Mouse (Mus musculus) heart, adult 8-10 months (tissue): ENCODE results near the gene Bfsp2. TPM values are rescaled to one million over a fixed set of nuclear protein-coding genes. Genes with fewer than 3 reads are reported as not detected.

Source experiments
- DNase-seq: peaks from one replicate; pipeline ENCODE4 v3.0.0; 2022; ENCODE audit warnings: low spot score
- total RNA-seq, 4 experiments: library from RNA; stranded (reverse); gene quantifications; 2 replicates each; pipeline ENCODE4 v1.2.4; 2022

Bfsp2 gene
- total RNA-seq, 4 experiments from 2014 or later = 0.72 to 1.3 (median 0.74) TPM

DNA sequence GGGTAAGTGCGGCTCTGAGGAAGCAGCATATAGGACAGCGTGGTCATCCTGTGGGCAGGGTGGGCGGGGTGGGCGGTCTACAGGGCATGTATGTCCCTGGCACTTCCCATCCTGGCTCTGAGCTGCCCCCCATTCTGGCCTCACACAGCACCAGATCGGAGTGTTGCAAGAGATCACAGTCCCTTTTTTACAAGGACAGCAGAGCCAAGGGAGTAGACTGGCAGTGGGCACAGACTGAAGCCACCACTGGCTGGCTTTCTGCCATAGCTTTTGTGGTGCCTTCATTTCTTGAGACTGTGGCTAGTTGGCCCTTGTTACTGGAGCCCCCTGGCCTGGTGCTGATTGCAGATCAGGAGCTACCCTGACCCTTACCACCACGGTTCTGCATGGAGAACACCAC is 6.0 kb upstream of the Bfsp2 start:
- no peak for DNase-seq

DNA sequence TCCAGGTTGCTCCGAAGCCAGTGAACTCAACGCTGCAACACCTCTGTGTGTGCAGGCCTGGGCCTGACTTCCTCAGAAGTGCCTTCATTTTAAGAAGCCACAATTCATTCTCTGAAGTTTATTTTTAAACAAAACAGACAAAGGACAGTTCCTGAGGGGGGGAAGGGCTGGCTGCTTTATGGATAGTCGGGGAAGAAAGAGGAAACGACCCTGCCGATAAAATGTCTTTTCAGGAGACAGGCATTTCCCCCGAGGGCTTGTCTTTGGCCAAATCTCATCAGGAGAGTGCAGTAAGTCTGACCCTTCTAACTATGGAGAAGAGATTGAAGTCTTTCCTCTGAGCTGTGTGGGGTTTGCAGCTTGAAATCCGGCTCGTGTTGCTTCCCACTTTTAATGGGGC is 5.4 kb upstream of the Bfsp2 start:
- DNase-seq = no peak

DNA sequence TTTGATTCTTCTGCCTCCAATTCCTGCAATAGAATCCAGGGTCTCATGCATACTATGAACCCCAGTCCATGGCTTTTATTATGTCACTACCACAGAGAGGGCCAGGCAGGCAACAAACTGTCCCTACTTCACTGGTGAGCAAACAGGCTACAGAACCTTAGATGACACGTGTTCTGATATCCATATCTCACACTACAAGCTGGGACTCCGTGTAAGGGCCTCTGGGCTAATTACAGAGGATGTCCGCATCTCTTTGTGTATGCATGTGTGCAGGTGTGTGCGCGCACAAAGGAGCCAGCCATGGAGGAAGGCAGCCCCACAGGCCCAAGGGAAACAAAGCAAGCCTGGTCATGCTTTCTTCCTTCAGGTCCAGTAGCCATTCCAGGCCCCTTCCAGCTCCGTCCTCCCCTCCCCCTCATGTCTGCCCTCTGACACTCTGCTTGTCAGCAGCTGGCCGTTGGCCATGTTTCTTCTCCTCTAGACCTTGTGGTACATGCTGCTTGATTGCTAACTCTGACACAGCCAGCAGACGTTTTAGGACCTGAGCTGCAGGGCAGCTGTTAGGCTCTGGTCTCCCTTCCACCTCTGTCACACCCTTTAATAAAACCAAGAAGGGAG is 492 bp upstream of the Bfsp2 start:
- peak; percentile 11 for DNase-seq

DNA sequence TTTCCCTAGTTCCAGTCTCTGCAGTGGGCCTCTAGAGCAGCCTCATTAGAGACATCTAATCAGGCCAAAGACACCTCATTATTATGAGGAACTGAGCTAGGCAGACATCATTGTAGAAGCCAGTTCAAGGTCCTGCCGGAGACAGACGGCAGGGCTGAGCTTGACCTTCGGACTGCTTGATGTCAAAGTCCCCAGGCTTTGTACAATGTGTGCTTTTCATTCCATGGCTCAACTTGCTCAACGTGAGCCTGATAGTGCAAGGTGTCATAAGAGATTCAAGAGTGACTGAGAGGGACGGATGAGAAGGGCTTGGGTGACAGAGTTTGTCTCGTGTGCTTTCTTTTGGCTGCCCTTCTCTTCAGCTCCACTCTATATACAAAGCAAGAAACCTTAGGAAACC is 4.8 kb downstream of the Bfsp2 start:
- DNase-seq = no peak

DNA sequence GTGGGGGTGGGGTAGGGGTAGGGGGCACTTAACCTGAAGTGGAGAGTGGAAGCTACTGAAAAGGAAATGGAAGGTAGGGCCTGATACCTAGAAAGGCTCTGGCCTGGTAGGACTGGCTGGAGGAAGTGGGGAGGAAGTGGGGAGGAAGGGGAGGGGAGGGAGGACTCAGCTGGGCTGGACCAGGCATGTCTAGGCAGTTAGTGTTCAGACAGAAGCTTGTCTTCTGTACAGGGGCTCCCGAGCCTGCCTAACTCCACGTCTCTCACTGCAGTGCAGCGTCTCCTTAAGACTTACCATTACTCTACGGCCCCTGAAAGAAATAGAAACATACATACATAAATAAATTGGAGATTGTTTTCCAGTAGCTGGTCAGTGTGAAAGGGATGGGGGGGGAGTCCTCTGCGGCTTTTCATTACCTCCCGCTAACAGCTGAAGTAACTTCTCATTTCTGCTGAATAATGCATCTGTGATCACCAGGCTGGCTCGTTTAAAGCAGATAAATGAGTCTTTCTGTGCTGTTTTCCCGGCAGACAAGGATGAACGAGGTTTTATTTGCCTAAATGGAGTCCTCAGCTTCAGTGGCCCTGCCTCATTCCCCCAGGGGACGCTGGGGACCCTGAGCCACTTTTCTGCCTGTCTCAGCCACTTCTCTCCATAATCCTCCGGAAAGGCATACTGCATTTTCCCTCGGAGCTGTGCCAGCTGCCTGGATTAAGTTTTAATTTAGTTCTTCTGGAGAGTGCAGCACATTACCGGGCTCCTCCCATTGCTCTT is 6.1 kb downstream of the Bfsp2 start:
- no peak for DNase-seq

DNA sequence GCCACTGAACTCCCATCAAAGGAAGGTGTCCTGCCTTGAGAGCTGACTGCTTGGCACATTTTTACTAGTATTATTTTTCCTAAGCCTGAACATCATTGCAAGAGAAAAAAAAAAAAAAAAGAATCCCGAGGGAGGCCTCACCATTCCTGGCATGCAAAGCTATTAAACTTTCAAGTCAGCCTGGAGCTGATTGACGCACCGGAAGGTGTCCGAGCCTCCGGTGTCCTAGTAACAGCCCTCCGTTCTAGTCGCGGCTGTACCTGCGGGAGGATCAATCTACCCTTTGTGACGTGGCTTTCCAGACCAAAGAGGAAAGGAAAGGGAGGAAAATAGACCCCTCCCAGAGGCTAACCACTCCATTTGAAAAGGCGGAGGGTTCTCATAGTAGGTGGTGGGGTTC is 8.4 kb downstream of the Bfsp2 start:
- no peak for DNase-seq

DNA sequence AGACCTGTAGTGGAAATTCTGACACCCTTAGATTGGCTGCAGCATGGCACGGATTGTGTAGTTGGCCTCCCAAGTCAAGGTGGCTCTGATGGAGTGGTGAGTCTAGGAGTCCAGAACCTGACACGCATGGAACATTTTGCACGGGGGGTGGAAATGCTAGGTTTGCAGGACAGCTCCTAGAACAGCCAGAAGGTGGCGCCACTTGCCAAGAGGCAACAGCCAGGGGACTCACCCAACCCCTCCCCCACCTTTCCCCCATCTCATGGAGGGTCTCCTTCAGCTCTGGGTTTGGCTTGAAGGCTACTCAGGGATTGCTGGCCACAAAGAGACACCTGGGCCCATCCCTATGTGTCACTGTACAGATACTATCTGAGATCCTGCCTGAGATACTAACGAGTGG is 10.7 kb downstream of the Bfsp2 start:
- no peak for DNase-seq

DNA sequence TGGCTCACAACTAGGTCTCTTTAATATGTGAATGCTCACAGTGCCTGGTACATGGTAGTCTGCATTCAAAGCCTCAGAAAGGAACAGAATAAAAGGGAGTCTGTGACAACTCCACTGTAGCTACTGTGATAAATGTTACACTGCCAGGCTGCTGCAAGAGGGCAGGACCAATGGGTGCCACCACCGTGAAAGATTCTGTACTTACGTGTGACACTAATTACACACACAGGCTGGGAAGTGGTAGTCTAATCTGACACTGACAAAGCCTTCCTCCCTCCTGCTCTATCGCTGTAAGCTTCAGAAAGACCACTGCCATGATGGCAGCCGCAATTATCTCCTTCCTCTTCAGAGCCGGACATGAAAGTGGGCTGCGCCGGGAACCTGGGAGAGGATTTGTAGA is 11.3 kb downstream of the Bfsp2 start:
- no peak for DNase-seq

DNA sequence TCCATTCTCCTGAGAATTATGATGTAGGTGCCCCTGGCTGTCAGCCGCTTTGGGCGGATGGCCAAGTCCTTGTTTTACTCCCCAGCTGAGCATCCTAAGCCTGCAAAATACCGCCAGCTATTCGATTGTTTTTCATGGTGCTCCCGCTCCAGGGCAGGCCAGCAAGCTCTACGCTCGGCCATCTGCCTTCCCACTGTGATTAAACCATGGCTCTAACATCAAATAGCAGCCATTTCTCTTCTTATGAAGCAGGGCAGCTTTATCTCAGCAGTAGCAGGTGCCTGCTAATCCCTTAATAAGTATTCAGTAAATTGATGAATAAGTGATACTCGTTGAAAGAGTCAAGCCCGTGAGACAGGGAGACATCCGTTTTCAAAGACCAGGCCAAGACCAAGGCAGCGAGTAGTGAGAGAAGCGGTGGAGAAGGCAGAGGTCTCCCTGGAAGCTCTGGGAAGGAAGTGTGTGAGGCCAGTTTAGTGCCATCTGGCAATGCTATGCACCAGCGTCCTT is 14.5 kb downstream of the Bfsp2 start:
- DNase-seq = no peak

DNA sequence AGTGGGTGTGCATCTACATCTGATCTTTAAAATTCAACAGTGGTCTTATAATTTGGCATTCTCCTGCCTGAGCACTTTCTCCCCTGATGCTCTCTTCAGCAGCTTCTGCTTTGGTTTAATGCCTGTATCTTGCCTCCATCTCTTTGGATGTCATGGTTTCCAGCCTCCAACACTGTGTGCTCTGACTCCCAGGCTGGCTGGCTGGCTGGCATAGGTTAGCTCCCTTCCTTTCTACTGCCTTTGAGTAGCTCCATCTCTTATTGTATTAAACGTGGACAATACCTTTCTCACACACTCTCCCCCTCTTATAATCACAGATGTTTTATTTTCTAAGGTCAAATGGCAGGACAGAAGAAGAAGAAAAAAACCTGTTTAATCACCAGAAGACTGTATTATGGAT is 14.9 kb downstream of the Bfsp2 start:
- no peak for DNase-seq

DNA sequence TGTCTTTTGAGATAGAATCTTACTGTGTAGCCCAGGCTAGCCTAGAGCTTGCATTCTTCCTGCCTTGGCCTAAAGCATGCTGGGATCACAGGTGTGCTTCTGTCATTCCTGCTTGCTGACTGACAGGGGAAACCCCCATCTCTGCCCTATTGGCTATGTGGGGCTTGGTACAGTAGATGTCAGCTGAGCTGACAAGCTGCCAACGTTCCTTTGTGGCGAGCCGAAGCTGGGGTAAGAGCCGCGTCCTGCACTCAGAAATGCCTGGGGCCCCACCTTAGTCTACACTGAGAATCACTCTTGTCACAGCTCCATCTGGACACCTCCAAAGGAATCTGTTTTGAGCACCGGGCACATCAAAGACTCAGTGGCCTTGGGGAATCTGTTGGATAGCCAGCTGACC is 16.4 kb downstream of the Bfsp2 start:
- DNase-seq = no peak

DNA sequence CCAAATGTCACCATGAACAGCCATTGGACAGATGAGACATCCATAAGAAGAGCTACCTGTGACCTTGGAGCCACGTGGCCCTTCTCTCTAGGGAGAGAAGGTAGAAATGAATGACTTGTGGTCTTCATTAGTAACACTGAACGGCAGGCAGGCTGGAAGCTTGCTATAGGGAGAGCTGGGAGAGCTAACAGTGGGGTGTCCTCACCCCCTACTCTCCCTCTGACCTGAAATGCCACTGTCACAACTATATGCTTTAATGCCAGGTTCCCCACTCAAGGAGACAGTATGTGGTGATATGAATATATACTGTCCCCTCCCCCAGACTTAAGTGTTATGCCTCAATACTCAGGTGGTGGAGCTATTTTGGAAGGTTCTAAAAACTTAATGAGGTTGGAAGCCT is 20.4 kb downstream of the Bfsp2 start:
- no peak for DNase-seq

DNA sequence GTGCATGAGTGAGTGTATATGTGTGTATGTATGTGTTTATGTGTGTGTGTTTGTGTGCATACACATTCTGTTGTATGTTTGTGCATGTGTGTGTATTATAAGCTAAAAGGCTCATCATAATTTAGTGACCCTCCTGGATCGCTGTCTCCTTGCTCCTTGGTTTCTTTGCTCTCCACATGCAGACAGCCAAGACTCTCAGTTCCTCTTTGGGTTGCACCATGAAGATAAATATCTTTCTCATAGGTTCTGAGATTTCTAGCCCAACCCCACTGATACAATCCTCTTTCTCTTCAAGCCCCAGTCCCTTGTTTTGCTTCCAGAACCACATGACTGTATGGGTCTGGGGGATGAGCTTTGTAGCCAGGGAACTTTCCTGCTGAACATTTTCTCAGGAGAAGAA is 20.9 kb downstream of the Bfsp2 start:
- DNase-seq = no peak

DNA sequence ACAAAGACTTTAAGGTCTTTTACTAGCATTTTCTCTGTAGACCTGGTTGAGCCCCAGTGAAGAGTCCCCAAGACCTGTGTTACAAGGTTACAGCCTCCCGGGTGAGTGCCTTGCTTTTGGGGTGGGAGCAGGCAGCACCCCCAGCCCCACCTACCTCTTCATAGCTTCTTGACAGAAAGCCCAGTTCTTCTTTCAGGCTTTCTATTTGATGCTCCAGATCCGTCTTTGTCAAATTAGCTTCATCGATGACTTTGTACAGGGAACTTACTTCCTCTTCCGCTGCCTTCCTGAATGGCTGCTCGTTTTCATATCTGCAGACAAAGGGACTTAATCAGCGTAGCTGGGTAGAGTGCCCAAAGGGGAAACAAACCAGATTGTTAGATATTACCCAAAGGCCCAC is 30.6 kb downstream of the Bfsp2 start:
- DNase-seq = no peak

DNA sequence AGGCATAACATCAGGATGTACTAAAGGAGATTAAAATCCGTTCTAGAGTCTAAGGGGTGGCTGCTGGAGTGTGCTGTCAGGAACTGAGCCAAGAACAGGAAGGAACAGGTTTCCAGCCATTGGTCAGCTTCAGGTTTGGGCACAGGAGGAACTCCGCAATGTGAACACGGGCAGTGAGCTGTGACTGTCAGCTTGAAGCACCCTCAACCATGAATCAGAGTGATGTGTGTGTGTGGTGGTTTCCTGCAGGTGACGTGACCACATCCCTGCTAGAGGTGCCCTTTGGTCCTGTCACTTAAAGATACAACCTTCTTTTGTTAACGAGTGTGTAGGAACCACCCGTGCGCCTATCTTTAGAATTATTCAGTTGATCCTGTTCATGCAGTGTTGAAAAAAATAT is 31.1 kb downstream of the Bfsp2 start:
- no peak for DNase-seq

DNA sequence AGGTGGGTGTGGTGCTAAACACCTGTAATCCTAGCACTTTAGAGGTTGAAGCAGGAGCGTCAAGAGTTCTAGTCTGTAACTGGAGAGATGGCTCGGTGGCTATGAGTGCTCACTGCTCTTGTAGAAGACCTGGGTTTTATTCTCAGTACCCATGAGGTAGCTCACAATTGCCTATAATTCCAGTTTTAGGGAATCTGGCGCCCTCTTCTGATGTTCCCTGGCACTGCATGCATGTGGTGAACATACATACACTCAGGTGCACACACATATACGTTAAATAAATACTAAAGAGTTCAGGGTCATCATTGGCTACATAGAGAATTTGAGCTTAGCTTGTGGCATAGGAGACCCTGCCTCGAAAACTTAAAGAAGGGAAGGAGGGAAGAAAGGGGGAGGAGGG is 35.6 kb downstream of the Bfsp2 start:
- no peak for DNase-seq

DNA sequence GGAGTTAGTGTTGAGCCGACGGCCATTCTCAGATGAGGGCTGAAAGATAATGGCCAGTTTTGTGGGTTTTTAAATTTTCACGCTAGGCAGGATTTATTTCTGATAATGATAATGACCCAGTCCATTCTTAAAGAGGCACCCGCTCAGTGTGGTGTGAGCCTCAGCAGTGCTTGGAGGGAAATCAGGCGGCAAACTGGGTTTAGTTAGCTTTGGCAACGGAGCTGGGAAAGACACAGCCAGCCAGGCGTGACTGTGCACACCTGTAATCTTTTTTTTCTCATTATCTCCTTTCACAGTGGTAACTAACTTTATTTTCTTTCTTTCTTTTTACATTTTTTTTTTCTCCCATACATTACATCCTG is 36.4 kb downstream of the Bfsp2 start:
- DNase-seq = no peak

DNA sequence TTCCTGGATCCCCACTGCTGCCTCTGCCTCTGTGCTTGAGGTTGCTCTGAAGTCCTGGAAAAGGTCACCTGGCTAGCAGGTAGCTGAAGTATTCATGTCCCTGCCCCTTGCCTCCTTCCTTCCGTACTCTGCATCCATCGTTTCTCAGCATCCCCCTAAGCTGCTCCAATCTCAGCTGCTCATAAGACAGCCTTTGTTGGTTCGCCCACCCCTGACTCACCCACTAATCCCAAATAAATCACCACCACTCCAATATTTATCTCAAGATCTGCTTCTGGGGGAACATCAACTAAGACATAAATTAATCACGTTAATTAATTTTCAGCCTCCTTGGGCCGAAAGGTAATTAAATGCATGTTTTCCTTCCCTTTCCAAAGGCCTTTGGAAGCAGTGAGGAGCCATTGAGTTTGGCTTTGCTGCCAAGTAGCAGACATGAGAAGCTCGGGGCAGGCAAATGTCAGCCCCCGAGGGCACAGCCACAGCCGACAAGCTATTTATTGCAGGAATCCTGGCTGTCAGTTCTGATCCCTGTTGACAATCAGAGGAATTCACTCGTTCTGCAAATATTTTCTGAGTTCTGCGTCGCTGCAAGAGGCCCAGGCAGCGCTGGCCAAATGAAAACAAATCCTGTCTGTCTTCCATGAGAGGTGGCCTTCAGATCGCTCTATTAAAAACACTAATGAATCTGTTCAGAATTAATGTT is 36.9 kb downstream of the Bfsp2 start:
- DNase-seq = no peak

DNA sequence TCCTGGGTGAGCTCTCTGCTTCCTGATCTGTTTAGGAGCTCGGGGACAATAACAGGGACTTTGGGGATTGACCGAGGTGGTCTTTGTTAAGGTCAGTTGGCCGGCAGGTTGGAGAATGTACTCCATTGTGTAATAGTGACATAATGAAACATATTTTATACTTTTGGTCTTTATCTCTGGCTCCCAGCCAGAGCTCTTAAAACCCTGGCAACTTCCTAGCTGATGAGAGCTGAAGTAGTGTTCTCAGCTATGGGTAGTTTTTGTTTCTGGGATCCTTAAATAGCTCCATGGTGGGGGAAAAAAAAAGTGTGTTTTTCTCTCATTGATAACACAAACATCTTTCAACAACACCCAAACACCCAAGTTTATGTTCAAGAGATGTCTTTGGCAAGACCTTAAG is 39.6 kb downstream of the Bfsp2 start:
- no peak for DNase-seq

DNA sequence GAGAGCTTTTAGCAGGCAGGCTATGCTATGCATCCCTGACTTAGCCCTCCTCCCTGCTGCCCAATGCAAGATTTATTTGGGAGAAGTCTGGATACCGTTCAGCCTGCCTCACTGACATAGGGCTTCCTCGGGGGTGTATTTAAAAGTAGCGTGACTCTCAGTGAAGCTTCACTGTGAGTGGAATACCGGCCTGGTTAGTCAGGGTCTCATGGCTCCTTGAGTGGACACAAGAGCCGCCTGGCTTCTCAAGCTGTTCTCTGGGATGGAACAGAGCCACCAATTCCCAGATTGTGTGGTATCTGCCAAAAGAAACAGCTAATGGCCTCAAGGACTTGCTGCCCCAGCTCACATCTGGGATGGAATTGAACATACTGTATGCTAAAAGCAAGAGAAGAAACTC is 43.1 kb downstream of the Bfsp2 start:
- no peak for DNase-seq

DNA sequence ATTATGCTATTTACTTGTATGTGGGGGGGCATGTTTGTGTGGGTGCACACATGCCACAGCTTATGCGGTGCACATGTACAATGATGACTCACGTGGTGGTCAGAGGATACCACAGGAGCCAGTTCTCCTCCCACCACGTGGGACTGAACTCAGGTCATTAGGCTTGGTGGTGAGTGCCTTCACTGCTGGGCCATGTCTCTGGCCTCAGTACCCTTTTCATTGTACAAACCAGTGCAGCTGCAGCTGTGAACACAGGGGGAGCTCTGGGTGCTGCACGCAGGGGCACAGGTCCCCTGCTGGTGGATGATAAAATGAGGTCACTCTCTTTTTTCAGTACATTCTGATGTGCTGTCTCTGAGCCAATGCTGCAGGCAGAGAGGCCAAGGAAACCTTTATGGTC is 46.1 kb downstream of the Bfsp2 start:
- no peak for DNase-seq

DNA sequence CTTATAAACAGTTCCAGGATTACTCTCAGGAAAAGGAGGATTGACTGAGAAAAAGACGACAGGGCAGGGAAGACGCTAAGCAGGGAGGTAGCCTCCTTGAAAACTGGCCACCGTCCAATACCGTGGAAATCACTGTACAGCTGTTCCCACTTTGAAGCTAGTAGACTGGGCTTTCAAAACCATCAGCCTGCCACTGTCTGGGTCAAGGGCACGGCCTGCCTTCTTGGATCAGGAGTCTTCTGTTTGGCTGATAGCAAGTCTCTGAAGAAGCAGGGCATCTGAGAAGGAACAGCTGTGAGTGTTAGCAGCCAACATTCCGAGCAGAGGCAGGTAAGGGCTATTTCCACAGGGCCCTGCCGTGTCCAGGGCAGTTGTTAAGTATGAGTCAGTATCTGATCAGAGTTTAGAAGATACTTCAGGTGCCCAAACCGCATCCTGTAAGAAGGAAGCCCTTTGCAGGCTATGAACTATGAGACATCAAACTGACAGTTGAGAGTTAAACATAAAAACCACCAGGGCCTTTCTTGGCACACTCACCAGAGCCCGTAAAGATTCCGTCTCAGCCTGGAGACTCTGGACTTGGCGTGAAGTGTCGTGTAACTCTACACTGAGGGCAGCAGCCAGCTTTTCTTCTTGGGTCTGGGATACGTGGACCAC is 48.0 kb downstream of the Bfsp2 start:
- DNase-seq = peak; percentile 22
